Mouse (Mus musculus) hindbrain, embryonic 16.5 days (tissue): ENCODE measurements around the gene Rpl27a. TPM values are rescaled to one million over a fixed set of nuclear protein-coding genes. Genes with fewer than 3 reads are reported as not detected.

Experiments
- ATAC-seq: fragments of 200-750 bp; cut with Nextera tagmentation; 2 replicates; pipeline ENCODE4 v1.8.0; 2017; ENCODE audit warnings: moderate TSS enrichment, moderate library complexity
- H3K27ac ChIP-seq: fragments of 300-500 bp; sonication (generic); 2 replicates; pipeline ENCODE4 v1.5.1; 2014; ENCODE audit warnings: low read depth, mild to moderate bottlenecking, control low read depth, low read length, moderate library complexity
- H3K27me3 ChIP-seq: fragments of 300-500 bp; sonication (generic); replicated peaks from 2 replicates; pipeline ENCODE4 v1.6.1; 2014; ENCODE audit warnings: low read length; ENCODE audit not compliant: control insufficient read depth, insufficient read depth
- H3K36me3 ChIP-seq: fragments of 300-500 bp; sonication (generic); 2 replicates; pipeline ENCODE4 v1.6.1; 2014; ENCODE audit warnings: mild to moderate bottlenecking, low read length, moderate library complexity, mixed read lengths; ENCODE audit not compliant: control insufficient read depth, insufficient read depth
- H3K4me1 ChIP-seq: fragments of 300-500 bp; sonication (generic); 2 replicates; pipeline ENCODE4 v1.6.1; 2014; ENCODE audit warnings: low read depth, low read length; ENCODE audit not compliant: control insufficient read depth, insufficient read depth
- H3K4me2 ChIP-seq: fragments of 300-500 bp; sonication (generic); 2 replicates; pipeline ENCODE4 v1.6.1; 2014; ENCODE audit warnings: mild to moderate bottlenecking, low read length, control low read depth, moderate library complexity
- H3K4me3 ChIP-seq: fragments of 300-500 bp; sonication (generic); 2 replicates; pipeline ENCODE4 v1.5.1; 2014; ENCODE audit warnings: mild to moderate bottlenecking, low read length, control low read depth, moderate library complexity
- H3K9ac ChIP-seq: fragments of 300-500 bp; sonication (generic); 2 replicates; pipeline ENCODE4 v1.6.1; 2014; ENCODE audit warnings: low read depth, mild to moderate bottlenecking, control low read depth, low read length, moderate library complexity
- H3K9me3 ChIP-seq: fragments of 300-500 bp; sonication (generic); 2 replicates; pipeline ENCODE4 v1.6.1; 2014; ENCODE audit warnings: mild to moderate bottlenecking, low read length, moderate library complexity; ENCODE audit not compliant: control insufficient read depth
- WGBS: fragments of 180-500 bp; shearing (Covaris S2); extraction: QIAGEN DNeasy Blood & Tissue Kit; methylation state at CpG from one replicate; pipeline ENCODE4 v1.1.7; 2014; 5-methylcytosine and 5-hydroxymethylcytosine counted together
- microRNA-seq: library from miRNA; unstranded; fragments of <30 nt; microRNA quantifications from one replicate; pipeline ENCODE4, GENCODE M21; 2017
- polyA plus RNA-seq: library from polyadenylated mRNA; unstranded; fragments of >200 nt; fragmentation: Nextera tagmentation; extraction: Ambion mirVana; gene quantifications from 2 replicates; pipeline ENCODE4 v1.2.1, GENCODE M21; 2015

The Rpl27a gene
- polyA plus RNA-seq, 1 experiment from 2014 or later = 80.8 TPM

- no peaks in the 10 kb centered on the region for H3K36me3 ChIP-seq
- H3K9ac ChIP-seq = no peak overlapping the region
- no peak overlapping the region for H3K27ac ChIP-seq
- H3K4me1 ChIP-seq = no peaks in the 10 kb centered on the region
- no peaks in the 10 kb centered on the region for H3K9me3 ChIP-seq
- no peaks in the 10 kb centered on the region for H3K27me3 ChIP-seq
- 78% methylated on average over 11 of the region's 11 CpGs for WGBS
- no peak overlapping the region for H3K4me2 ChIP-seq
- no peak overlapping the region for H3K4me3 ChIP-seq
- ATAC-seq = no peak
Observed at GRCm38 (mm10) chr7:109566841-109567768, 48.2 kb downstream of the Rpl27a start.

GRCm38 (mm10) chr7:109568391-109568892 lies 49.5 kb downstream of the Rpl27a start:
- no peaks in the 10 kb centered on the region for H3K36me3 ChIP-seq
- no peaks in the 10 kb centered on the region for H3K27me3 ChIP-seq
- ATAC-seq = no peak
- H3K27ac ChIP-seq = no peak overlapping the region
- H3K9me3 ChIP-seq = no peaks in the 10 kb centered on the region
- no peak overlapping the region for H3K4me3 ChIP-seq
- 97% methylated on average over 4 of the region's 4 CpGs for WGBS
- H3K4me2 ChIP-seq = no peak overlapping the region
- H3K9ac ChIP-seq = no peak overlapping the region
- no peaks in the 10 kb centered on the region for H3K4me1 ChIP-seq

Small RNAs within 50 kb of the gene (microRNA-seq; reads per million reads assigned to microRNA genes)
- not detected for gene Gm47284

Other genes with a start within 250 kb of the Rpl27a start
- 7.4 and 8.8 TPM in 2 replicates for gene Stk33, start 80.1 kb upstream of the Rpl27a start, polyA plus RNA-seq
- gene Trim66, start 11.0 kb upstream of the Rpl27a start, polyA plus RNA-seq = 0.91 and 1.4 TPM in 2 replicates
- 21.3 and 27.5 TPM in 2 replicates for gene St5, start 184.5 kb downstream of the Rpl27a start, polyA plus RNA-seq
- gene Akip1, start 184.5 kb downstream of the Rpl27a start, polyA plus RNA-seq = 16.7 and 17.7 TPM in 2 replicates
- gene BC051019, start 204.7 kb downstream of the Rpl27a start, polyA plus RNA-seq = 0.28 and 0.31 TPM in 2 replicates
- gene Ascl3, start 212.6 kb downstream of the Rpl27a start, polyA plus RNA-seq = 0.47 and 0.54 TPM in 2 replicates
- gene Tmem9b, start 233.7 kb downstream of the Rpl27a start, polyA plus RNA-seq = 138 and 147 TPM in 2 replicates